Mouse (Mus musculus) megakaryocyte, embryonic 14.5 days (primary cell): ENCODE data around the gene Fcgr3.

Source experiments
- FLI1 ChIP-seq: IDR thresholded peaks from 2 replicates; pipeline ENCODE4 v1.6.1; 2012; ENCODE audit warnings: low read length, inconsistent platforms, mixed read lengths
- GATA1 ChIP-seq: IDR thresholded peaks from 3 replicates; pipeline ENCODE4 v1.6.1; 2012; ENCODE audit warnings: mixed read lengths, low read length, inconsistent platforms, borderline replicate concordance

- TF ChIP-seq GATA1 (no peak), FLI1 (no peak)
Observed at GRCm38 (mm10) chr1:171035611-171036010, 29.1 kb downstream of the Fcgr3 start.
